Mouse (Mus musculus) MEL (cell line): ENCODE measurements around the gene Taf11. TPM values are rescaled to one million over a fixed set of nuclear protein-coding genes. Genes with fewer than 3 reads are reported as not detected.

Experiments
- DNase-seq: peaks from one replicate; pipeline ENCODE4 v3.0.0; 2011; ENCODE audit warnings: low read depth, low spot score
- H3K27ac ChIP-seq: 2 replicates; pipeline ENCODE4 v1.5.1; 2012; ENCODE audit warnings: low read depth, mild to moderate bottlenecking, control low read depth, low read length, moderate library complexity; ENCODE audit not compliant: control insufficient read depth
- H3K27me3 ChIP-seq, 2 experiments: fragments of 150-350 bp in 1 of 2; sonication (generic) in 1 of 2; 2 replicates each; pipeline ENCODE4 v1.6.1; 2012; ENCODE audit warnings: low read length in 2 of 2, mild to moderate bottlenecking in 2 of 2, improper control_type of control experiment in 1 of 2, moderate library complexity in 1 of 2; ENCODE audit not compliant: insufficient read depth in 2 of 2, control insufficient read depth in 1 of 2
- H3K36me3 ChIP-seq, 2 experiments: 2 replicates each; pipeline ENCODE4 v1.6.1; 2012 to 2014; ENCODE audit warnings: low read length in 2 of 2, improper control_type of control experiment in 1 of 2, inconsistent platforms in 1 of 2, mild to moderate bottlenecking in 1 of 2; ENCODE audit not compliant: insufficient read depth in 2 of 2, control insufficient read depth in 1 of 2
- H3K4me1 ChIP-seq, 2 experiments: fragments of 150-350 bp in 1 of 2; sonication (generic) in 1 of 2; 2 replicates each; pipeline ENCODE4 v1.6.1; 2012; ENCODE audit warnings: low read length in 2 of 2, improper control_type of control experiment in 1 of 2, mild to moderate bottlenecking in 1 of 2; ENCODE audit not compliant: insufficient read depth in 2 of 2, control insufficient read depth in 1 of 2
- H3K4me3 ChIP-seq, 2 experiments: fragments of 150-350 bp in 1 of 2; sonication (generic) in 1 of 2; 2 replicates each; pipeline ENCODE4 v1.5.1; 2012; ENCODE audit warnings: low read depth in 2 of 2, low read length in 2 of 2, mild to moderate bottlenecking in 2 of 2, moderate library complexity in 2 of 2, control low read depth in 1 of 2, improper control_type of control experiment in 1 of 2; ENCODE audit not compliant: control insufficient read depth in 1 of 2, insufficient read depth in 1 of 2
- H3K79me2 ChIP-seq: 2 replicates; pipeline ENCODE4 v1.6.1; 2012; ENCODE audit warnings: mild to moderate bottlenecking, low read length, moderate library complexity; ENCODE audit not compliant: control insufficient read depth, poor library complexity, insufficient read depth
- H3K9ac ChIP-seq: 2 replicates; pipeline ENCODE4 v1.6.1; 2012; ENCODE audit warnings: low read depth, mild to moderate bottlenecking, control low read depth, low read length, moderate library complexity; ENCODE audit not compliant: control insufficient read depth, poor library complexity, severe bottlenecking
- H3K9me3 ChIP-seq: fragments of 150-350 bp; sonication (generic); replicated peaks from 2 replicates; pipeline ENCODE4 v1.6.1; 2012; ENCODE audit warnings: mild to moderate bottlenecking, low read length, improper control_type of control experiment, moderate library complexity; ENCODE audit not compliant: insufficient read depth
- BHLHE40 ChIP-seq: IDR thresholded peaks from 2 replicates; pipeline ENCODE4 v1.6.1; 2012; ENCODE audit warnings: low read depth, mild to moderate bottlenecking, inconsistent platforms, low read length, improper control_type of control experiment, borderline replicate concordance
- CHD2 ChIP-seq: IDR thresholded peaks from 2 replicates; pipeline ENCODE4 v1.6.1; 2011; ENCODE audit warnings: low read length, improper control_type of control experiment
- CTCF ChIP-seq, 3 experiments: IDR thresholded peaks in 2 of 3; conservative IDR thresholded peaks in 1 of 3; 2 replicates each; pipeline ENCODE4 v1.5.1; 2011 to 2012; ENCODE audit warnings: low read length in 3 of 3, low read depth in 2 of 3, mild to moderate bottlenecking in 2 of 3, improper control_type of control experiment in 1 of 3, inconsistent platforms in 1 of 3, mixed read lengths in 1 of 3, moderate library complexity in 1 of 3; ENCODE audit not compliant: control insufficient read depth in 1 of 3, insufficient read depth in 1 of 3, poor library complexity in 1 of 3, severe bottlenecking in 1 of 3
- EP300 ChIP-seq, 2 experiments: IDR thresholded peaks; 2 replicates each; pipeline ENCODE4 v1.6.1; 2011; ENCODE audit warnings: improper control_type of control experiment in 2 of 2, low read length in 2 of 2, low read depth in 1 of 2, mild to moderate bottlenecking in 1 of 2
- ETS1 ChIP-seq: IDR thresholded peaks from 2 replicates; pipeline ENCODE4 v1.6.1; 2012; ENCODE audit warnings: low read depth, mild to moderate bottlenecking, inconsistent platforms, low read length, improper control_type of control experiment, moderate library complexity
- GATA1 ChIP-seq: IDR thresholded peaks from 2 replicates; pipeline ENCODE4 v1.6.1; 2011; ENCODE audit warnings: low read depth, low read length, improper control_type of control experiment
- KAT2A ChIP-seq: conservative IDR thresholded peaks from 2 replicates; pipeline ENCODE4 v1.6.1; 2012; ENCODE audit warnings: low read depth, low read length, improper control_type of control experiment, inconsistent platforms
- MAX ChIP-seq: IDR thresholded peaks from 2 replicates; pipeline ENCODE4 v1.6.1; 2011; ENCODE audit warnings: low read length, improper control_type of control experiment
- MAZ ChIP-seq: IDR thresholded peaks from 2 replicates; pipeline ENCODE4 v1.6.1; 2012; ENCODE audit warnings: low read depth, mild to moderate bottlenecking, inconsistent platforms, low read length, improper control_type of control experiment
- MXI1 ChIP-seq: IDR thresholded peaks from 2 replicates; pipeline ENCODE4 v1.6.1; 2011; ENCODE audit warnings: mild to moderate bottlenecking, low read depth, low read length, improper control_type of control experiment
- MYC ChIP-seq: IDR thresholded peaks from 2 replicates; pipeline ENCODE4 v1.6.1; 2011; ENCODE audit warnings: low read depth, mild to moderate bottlenecking, low read length, improper control_type of control experiment, moderate library complexity
- NRF1 ChIP-seq: IDR thresholded peaks from 2 replicates; pipeline ENCODE4 v1.6.1; 2014; ENCODE audit warnings: low read depth, mild to moderate bottlenecking, inconsistent platforms, low read length, improper control_type of control experiment, moderate library complexity; ENCODE audit not compliant: poor library complexity, insufficient read depth, severe bottlenecking
- RAD21 ChIP-seq: IDR thresholded peaks from 2 replicates; pipeline ENCODE4 v1.6.1; 2011; ENCODE audit warnings: mild to moderate bottlenecking, low read depth, low read length, improper control_type of control experiment
- RCOR1 ChIP-seq: IDR thresholded peaks from 2 replicates; pipeline ENCODE4 v1.6.1; 2012; ENCODE audit warnings: low read depth, mild to moderate bottlenecking, inconsistent platforms, low read length, improper control_type of control experiment
- SIN3A ChIP-seq: IDR thresholded peaks from 2 replicates; pipeline ENCODE4 v1.6.1; 2012; ENCODE audit warnings: low read length, improper control_type of control experiment, inconsistent platforms
- UBTF ChIP-seq: IDR thresholded peaks from 2 replicates; pipeline ENCODE4 v1.6.1; 2012; ENCODE audit warnings: low read depth, mild to moderate bottlenecking, inconsistent platforms, low read length, improper control_type of control experiment, moderate library complexity, borderline replicate concordance; ENCODE audit not compliant: insufficient read depth
- USF1 ChIP-seq: IDR thresholded peaks from 2 replicates; pipeline ENCODE4 v1.6.1; 2014; ENCODE audit warnings: low read depth, mild to moderate bottlenecking, inconsistent platforms, low read length, improper control_type of control experiment, moderate library complexity
- USF2 ChIP-seq, 2 experiments: IDR thresholded peaks; 2 replicates each; pipeline ENCODE4 v1.6.1; 2011 to 2012; ENCODE audit warnings: improper control_type of control experiment in 2 of 2, low read length in 2 of 2, borderline replicate concordance in 1 of 2, inconsistent platforms in 1 of 2, low read depth in 1 of 2, mild to moderate bottlenecking in 1 of 2; ENCODE audit not compliant: insufficient read depth in 1 of 2
- ZMIZ1 ChIP-seq: IDR thresholded peaks from 2 replicates; pipeline ENCODE4 v1.6.1; 2012; ENCODE audit warnings: low read depth, mild to moderate bottlenecking, inconsistent platforms, low read length, improper control_type of control experiment, moderate library complexity
- ZNF384 ChIP-seq: IDR thresholded peaks from 2 replicates; pipeline ENCODE4 v1.6.1; 2012; ENCODE audit warnings: low read depth, mild to moderate bottlenecking, inconsistent platforms, low read length, improper control_type of control experiment
- polyA plus RNA-seq, 2 experiments: library from polyadenylated mRNA; stranded (reverse) in 1 of 2; unstranded in 1 of 2; fragments of >175 nt in 1 of 2; fragments of >200 nt in 1 of 2; gene quantifications; 2 replicates each; pipeline versions ENCODE4 v1.2.1 to v1.2.4; 2012; ENCODE audit warnings: low replicate concordance in 2 of 2, low read depth in 1 of 2; ENCODE audit not compliant: insufficient read length in 2 of 2, insufficient read depth in 1 of 2, missing spikeins in 1 of 2
- total RNA-seq: library from RNA; depleted of rRNA; stranded (reverse); fragments of 300-350 nt; gene quantifications from 2 replicates; pipeline ENCODE4 v1.2.3, GENCODE M21; 2012

Taf11 gene
- total and polyA plus RNA-seq, 3 experiments: 45.7 to 77.8 TPM; not detected in 1

DNA sequence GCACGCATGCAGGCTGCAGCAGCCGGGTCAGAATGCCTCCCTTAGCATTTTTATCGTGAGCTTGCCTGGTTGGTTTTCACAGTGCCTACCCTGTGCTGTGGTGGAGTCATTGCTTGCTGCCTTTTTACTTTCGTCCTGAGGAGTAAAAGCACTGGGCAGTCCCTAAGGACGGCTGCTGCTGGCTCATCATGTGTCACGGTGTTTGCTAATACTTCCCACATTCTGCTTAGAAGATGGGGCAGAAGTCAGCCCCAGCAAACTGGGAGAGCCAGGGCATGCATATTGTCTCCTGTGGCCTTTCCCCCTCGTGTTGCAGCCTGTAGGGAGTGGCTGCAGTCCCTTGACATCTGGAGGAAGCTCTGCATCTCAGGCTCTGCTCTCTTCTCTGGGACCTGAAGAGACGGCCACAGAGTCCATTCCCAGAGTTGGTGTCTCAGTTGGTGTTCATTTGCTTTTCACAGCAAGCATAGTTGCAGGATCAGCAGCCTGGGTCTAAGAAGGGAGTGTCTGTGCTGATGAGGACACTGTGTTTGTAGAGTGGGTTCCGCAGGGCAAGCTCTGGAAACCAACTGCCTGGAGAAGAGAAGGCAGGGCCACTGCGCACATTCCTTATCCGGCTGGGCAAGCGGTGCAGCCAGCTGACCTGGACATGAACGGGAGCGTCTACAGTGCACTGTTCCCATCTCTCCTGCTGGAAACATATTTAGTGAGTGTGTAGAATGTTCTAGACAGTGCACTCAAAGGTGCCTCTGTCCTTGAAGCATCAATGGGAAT, 45.2 kb upstream of the Taf11 start:
- Histone ChIP-seq H3K27me3 (no peaks in the 10 kb centered on the region), H3K79me2 (no peaks in the 10 kb centered on the region), H3K9me3 (no peaks in the 10 kb centered on the region), H3K4me3 (no peak overlapping the region), H3K9ac (no peak overlapping the region), H3K36me3 (no peaks in the 10 kb centered on the region), H3K27ac (no peak overlapping the region), H3K4me1 (no peaks in the 10 kb centered on the region)
- DNase-seq: no peak
- TF ChIP-seq SIN3A: no peak
- TF ChIP-seq GATA1: no peak
- no peak for TF ChIP-seq RCOR1
- TF ChIP-seq NRF1: no peak
- TF ChIP-seq CHD2: no peak

DNA sequence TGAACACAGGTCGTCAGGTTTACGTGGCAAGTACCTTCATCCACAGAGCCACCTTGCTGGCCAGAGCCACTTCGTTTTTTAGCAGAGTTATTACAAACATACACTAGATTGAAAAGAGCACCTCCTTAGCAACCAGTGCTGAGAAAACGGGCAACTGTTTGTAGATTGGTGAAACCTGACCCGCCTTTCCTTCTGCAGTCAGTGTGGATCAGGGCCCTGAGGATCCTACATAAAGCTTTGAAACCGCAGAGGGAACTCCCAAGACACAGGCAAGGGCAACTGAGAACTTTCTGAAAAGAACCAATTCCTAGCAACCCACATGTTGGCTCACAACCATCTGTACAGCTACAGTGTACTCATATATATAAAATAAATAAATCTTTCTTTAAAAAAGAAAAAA, 43.5 kb upstream of the Taf11 start:
- H3K27ac ChIP-seq: no peak overlapping the region
- no peak for TF ChIP-seq BHLHE40
- TF ChIP-seq RAD21: no peak
- no peak for TF ChIP-seq UBTF
- no peak for TF ChIP-seq EP300 (IDR thresholded peaks at IDR 0.05; ENCODE audit: low read depth in 1 of 2, low read length in 2 of 2)
- no peak for TF ChIP-seq MAZ
- H3K4me1 ChIP-seq: no peaks in the 10 kb centered on the region
- no peak for DNase-seq
- no peaks in the 10 kb centered on the region for H3K27me3 ChIP-seq
- no peak overlapping the region for H3K4me3 ChIP-seq
- H3K79me2 ChIP-seq: no peaks in the 10 kb centered on the region
- no peaks in the 10 kb centered on the region for H3K36me3 ChIP-seq
- H3K9ac ChIP-seq: no peak overlapping the region
- no peaks in the 10 kb centered on the region for H3K9me3 ChIP-seq

DNA sequence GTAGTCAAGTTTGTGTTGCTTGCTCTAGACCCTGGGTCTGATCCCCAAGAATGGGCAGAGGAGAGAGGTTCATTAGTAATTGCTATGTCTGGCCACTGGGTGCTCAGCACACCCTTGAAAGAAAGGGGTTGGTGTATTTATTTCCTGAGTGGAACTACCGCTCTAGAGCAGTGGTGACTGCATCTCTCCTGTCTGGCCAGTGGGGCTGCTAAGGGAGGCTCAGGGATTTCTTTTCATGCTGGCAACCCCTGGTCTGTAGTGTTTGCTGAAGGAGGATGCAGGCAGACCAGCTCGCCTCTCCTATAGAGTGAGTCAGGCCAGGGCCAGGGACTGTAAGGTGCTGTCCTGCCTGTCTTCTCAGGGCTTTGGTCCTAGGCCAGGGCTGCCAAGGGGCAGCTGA, 37.5 kb upstream of the Taf11 start:
- H3K9me3 ChIP-seq: no peaks in the 10 kb centered on the region
- no peak for DNase-seq
- TF ChIP-seq MAX (no peak), ZNF384 (no peak), EP300 (IDR thresholded peaks at IDR 0.05; ENCODE audit: low read depth in 1 of 2, low read length in 2 of 2) (no peak), USF1 (no peak), ETS1 (no peak), GATA1 (no peak), BHLHE40 (no peak), MAZ (no peak), USF2 (IDR thresholded peaks at IDR 0.05; ENCODE audit: borderline replicate concordance in 1 of 2, insufficient read depth in 1 of 2, low read depth in 1 of 2, low read length in 2 of 2) (no peak), ZMIZ1 (no peak), MXI1 (no peak), KAT2A (no peak), CTCF (IDR thresholded peaks at IDR 0.05 in 2 of 3, conservative IDR thresholded peaks at IDR 0.05 in 1 of 3; ENCODE audit: control insufficient read depth in 1 of 3, insufficient read depth in 1 of 3, low read depth in 2 of 3, low read length in 3 of 3, poor library complexity in 1 of 3, severe bottlenecking in 1 of 3) (no peak), MYC (no peak)
- no peaks in the 10 kb centered on the region for H3K4me1 ChIP-seq
- no peaks in the 10 kb centered on the region for H3K36me3 ChIP-seq
- H3K27me3 ChIP-seq: no peaks in the 10 kb centered on the region
- H3K4me3 ChIP-seq: no peak overlapping the region
- H3K79me2 ChIP-seq: no peaks in the 10 kb centered on the region
- H3K9ac ChIP-seq: no peak overlapping the region
- H3K27ac ChIP-seq: no peak overlapping the region
